Mouse (Mus musculus) heart, adult 2 months (tissue): ENCODE data around the gene Camta1.

ENCODE experiments used
- CTCF ChIP-seq: fragments of 200-600 bp; IDR thresholded peaks from 2 replicates; pipeline ENCODE4 v1.8.1; 2022; ENCODE audit warnings: antibody characterized with exemption, mild to moderate bottlenecking, moderate library complexity
- POLR2A ChIP-seq: fragments of 200-500 bp; IDR thresholded peaks from 2 replicates; pipeline ENCODE4 v1.6.1; 2011; ENCODE audit warnings: mild to moderate bottlenecking, low read depth, low read length, control low read depth; ENCODE audit not compliant: insufficient read depth

DNA sequence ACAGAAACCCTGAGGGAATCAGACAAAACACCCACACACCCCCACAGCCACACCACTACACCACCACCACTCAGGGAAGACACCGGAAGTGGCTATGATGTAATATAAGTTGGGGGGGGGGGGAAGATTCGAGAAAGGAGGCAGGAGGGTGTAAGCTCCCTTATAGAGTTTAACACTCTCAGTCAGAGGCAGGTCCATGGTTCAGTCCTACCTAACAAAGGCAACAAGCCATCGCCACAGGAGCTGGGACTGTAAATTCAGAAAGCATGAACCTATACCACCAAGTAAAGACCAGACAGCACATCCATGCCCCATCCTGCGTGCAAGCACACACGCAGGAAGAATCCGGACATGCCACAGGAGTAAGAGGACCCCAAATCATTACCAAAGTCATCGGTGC lies 772.4 kb downstream of the Camta1 start, which contains the start of gene Gm13090:
- TF ChIP-seq CTCF (no peak), POLR2A (no peak)
